Mouse (Mus musculus): ENCODE results near the gene Trhr2. TPM values are rescaled to one million over a fixed set of nuclear protein-coding genes. Genes with fewer than 3 reads are reported as not detected.
A peak's percentile ranks its signal among the peaks of the same experiment; 100 is the strongest.

Gene Trhr2
- polyA plus RNA-seq, 1 experiment = 1.8 TPM

DNA sequence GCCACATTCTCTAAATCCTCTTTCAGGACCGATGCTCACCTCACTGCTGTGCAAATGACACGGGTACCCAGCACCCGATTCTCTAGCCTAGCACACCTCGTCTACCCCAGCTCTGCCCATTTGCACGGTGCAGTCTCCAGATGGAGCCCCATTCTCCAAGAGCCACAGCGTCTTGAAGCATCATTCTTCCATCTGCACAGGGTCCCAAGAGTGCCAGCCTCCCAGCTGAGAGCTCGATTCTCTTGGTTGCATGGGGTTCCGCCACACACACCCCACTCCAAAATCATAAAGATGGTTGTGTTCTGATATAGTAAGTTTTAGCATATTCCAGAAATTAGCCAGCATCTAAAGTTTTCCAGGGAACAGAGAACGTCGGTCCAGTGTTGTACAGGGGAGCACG lies 17.2 kb downstream of the Trhr2 start:
- Histone ChIP-seq H3K4me1 (ENCODE audit: control insufficient read depth, insufficient read depth, low read length) (peaks cover 15% of the 10 kb centered on the region), H3K27ac (ENCODE audit: insufficient read depth, low read length) (no peak overlapping the region), H3K4me3 (replicated peaks; ENCODE audit: insufficient read depth, low read depth, low read length) (peak overlapping the region; percentile 60), H3K27me3 (ENCODE audit: control insufficient read depth, insufficient read depth, low read length) (no peaks in the 10 kb centered on the region)
- TF ChIP-seq POLR2A (IDR thresholded peaks at IDR 0.05; ENCODE audit: borderline replicate concordance, insufficient read depth, low read length) (no peak), CTCF (IDR thresholded peaks at IDR 0.05; ENCODE audit: borderline replicate concordance, insufficient read depth, low read depth, low read length) (no peak)
- WGBS = 2% methylated on average over 11 of the region's 11 CpGs
- DNase-seq = peak; percentile 28 to 38

DNA sequence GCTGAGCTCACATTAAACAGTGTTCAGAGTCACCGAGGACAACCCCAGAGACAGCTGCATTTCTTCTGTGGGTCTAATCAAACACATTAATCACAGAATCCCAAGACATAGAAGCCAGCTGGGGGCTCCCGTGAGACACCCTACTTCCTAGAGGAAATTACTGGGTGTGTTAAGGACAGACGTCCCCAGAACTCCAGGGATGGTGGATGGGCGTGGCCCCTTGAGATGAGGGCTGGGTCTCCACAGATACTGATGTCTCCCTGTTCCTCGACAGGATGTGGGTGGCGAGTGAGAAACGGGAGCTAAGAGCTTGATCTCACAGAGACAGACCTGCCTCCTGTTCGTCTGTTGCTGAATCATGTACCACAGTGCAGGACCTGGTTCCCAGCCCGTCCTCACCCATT lies 17.7 kb downstream of the Trhr2 start:
- Histone ChIP-seq H3K27me3 (ENCODE audit: control insufficient read depth, insufficient read depth, low read length) (no peaks in the 10 kb centered on the region), H3K4me1 (ENCODE audit: control insufficient read depth, insufficient read depth, low read length) (peaks cover 10% of the 10 kb centered on the region), H3K4me3 (replicated peaks; ENCODE audit: insufficient read depth, low read depth, low read length) (peak overlapping the region; percentile 60), H3K27ac (ENCODE audit: insufficient read depth, low read length) (no peak overlapping the region)
- TF ChIP-seq CTCF (IDR thresholded peaks at IDR 0.05; ENCODE audit: borderline replicate concordance, insufficient read depth, low read depth, low read length) (no peak), POLR2A (IDR thresholded peaks at IDR 0.05; ENCODE audit: borderline replicate concordance, insufficient read depth, low read length) (no peak)
- DNase-seq = no peak
- 11% methylated on average over 9 of the region's 9 CpGs for WGBS

DNA sequence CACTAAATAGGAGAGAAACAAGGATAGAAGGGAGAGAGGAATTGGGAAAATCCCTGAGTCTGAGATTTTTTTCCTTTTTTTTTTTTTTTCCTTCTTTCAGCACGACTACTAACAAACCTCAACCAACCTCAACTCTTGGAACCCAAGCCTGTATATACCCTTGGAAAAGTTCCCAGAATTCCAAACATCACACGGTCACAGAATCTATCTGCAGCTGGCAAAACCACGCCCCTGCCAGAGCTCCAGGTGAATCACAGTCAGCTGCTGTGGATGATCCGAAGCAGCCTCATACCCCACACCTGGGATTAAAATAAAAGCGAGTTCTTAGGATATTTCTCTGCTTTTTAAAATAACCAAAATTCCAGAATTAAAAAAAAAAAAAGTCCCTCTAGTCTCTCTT lies 18.2 kb downstream of the Trhr2 start:
- H3K4me1 ChIP-seq (ENCODE audit: control insufficient read depth, insufficient read depth, low read length) = peaks cover 7% of the 10 kb centered on the region
- WGBS = 60% methylated on average over 5 of the region's 5 CpGs
- TF ChIP-seq CTCF (IDR thresholded peaks at IDR 0.05; ENCODE audit: borderline replicate concordance, insufficient read depth, low read depth, low read length) = no peak
- TF ChIP-seq POLR2A (IDR thresholded peaks at IDR 0.05; ENCODE audit: borderline replicate concordance, insufficient read depth, low read length) = no peak
- no peak overlapping the region for H3K4me3 ChIP-seq (replicated peaks; ENCODE audit: insufficient read depth, low read depth, low read length)
- no peak overlapping the region for H3K27ac ChIP-seq (ENCODE audit: insufficient read depth, low read length)
- H3K27me3 ChIP-seq (ENCODE audit: control insufficient read depth, insufficient read depth, low read length) = no peaks in the 10 kb centered on the region
- no peak for DNase-seq

DNA sequence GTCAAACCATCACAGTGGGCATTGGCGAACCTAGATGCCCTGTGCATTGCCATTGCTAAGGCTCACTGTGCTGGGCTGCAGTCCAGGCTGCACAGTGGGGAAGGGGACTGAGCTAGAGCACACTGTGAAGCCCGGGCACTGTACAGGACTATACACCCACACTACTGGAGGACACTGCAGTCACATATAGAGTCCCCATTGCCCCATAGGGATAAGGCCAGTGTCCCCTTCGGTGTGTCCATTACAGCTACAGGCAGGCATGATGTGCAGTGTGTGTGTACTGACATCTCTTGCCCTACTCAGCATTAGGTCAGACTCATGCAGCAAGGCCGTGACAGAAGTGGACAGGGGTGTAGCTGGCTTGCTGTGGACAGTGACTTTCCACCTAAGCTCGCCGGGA lies 18.8 kb downstream of the Trhr2 start:
- Histone ChIP-seq H3K4me3 (replicated peaks; ENCODE audit: insufficient read depth, low read depth, low read length) (no peak overlapping the region), H3K27me3 (ENCODE audit: control insufficient read depth, insufficient read depth, low read length) (no peaks in the 10 kb centered on the region; the same call in 1 of the 2 replicates), H3K4me1 (ENCODE audit: control insufficient read depth, insufficient read depth, low read length) (peaks cover 7% of the 10 kb centered on the region), H3K27ac (ENCODE audit: insufficient read depth, low read length) (no peak overlapping the region)
- DNase-seq = no peak
- 79% methylated on average over 6 of the region's 6 CpGs for WGBS
- TF ChIP-seq POLR2A (IDR thresholded peaks at IDR 0.05; ENCODE audit: borderline replicate concordance, insufficient read depth, low read length) (no peak), CTCF (IDR thresholded peaks at IDR 0.05; ENCODE audit: borderline replicate concordance, insufficient read depth, low read depth, low read length) (no peak)

DNA sequence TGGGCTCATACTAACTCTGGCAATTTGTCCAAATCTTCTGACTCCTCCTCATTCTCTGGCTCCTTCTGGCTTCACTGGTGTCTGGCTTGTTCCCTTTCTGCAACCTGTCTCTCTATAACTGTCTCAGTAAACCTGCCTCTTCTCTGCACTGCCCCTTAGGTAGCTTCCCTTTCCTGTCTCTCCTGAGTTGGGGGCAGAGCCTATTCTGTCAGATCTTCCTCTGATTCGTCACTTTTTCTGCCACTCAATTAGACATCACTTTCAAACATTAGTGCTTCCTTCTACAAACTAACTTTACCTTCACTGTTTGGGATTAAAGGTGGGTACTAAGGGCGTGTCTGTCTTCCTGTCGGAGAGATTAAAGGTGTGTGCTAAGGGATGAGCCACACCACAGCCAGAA lies 19.8 kb downstream of the Trhr2 start:
- Histone ChIP-seq H3K27ac (ENCODE audit: insufficient read depth, low read length) (no peak overlapping the region), H3K4me1 (ENCODE audit: control insufficient read depth, insufficient read depth, low read length) (peaks cover 7% of the 10 kb centered on the region), H3K27me3 (ENCODE audit: control insufficient read depth, insufficient read depth, low read length) (no peaks in the 10 kb centered on the region; the same call in 1 of the 2 replicates), H3K4me3 (replicated peaks; ENCODE audit: insufficient read depth, low read depth, low read length) (no peak overlapping the region)
- no peak for DNase-seq
- TF ChIP-seq POLR2A (IDR thresholded peaks at IDR 0.05; ENCODE audit: borderline replicate concordance, insufficient read depth, low read length) (no peak), CTCF (IDR thresholded peaks at IDR 0.05; ENCODE audit: borderline replicate concordance, insufficient read depth, low read depth, low read length) (no peak)
- 91% methylated on average over 3 of the region's 3 CpGs for WGBS

DNA sequence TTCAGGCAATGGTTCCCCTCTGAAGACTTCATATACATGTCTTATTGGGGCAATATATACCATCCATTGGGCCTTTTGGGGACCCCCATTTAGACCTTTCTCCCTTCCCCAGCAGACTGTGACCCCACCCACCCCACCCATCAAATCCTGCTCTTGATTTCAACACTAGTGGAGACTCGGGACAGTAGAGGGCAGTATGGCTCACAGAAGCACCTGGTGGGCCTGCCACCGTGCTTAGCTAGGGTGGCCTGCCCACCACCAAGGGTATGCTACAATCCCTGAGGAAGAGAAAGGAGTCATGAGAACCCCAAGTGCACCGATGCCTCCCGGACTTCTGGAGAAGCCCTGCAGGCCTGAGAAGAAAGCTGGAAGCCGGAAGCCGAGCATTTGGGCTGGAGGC lies 21.7 kb downstream of the Trhr2 start:
- H3K4me3 ChIP-seq (replicated peaks; ENCODE audit: insufficient read depth, low read depth, low read length) = no peak overlapping the region
- no peaks in the 10 kb centered on the region for H3K4me1 ChIP-seq (ENCODE audit: control insufficient read depth, insufficient read depth, low read length)
- no peak for TF ChIP-seq POLR2A (IDR thresholded peaks at IDR 0.05; ENCODE audit: borderline replicate concordance, insufficient read depth, low read length)
- TF ChIP-seq CTCF (IDR thresholded peaks at IDR 0.05; ENCODE audit: borderline replicate concordance, insufficient read depth, low read depth, low read length) = peak; percentile 9; the same call in 1 of the 2 replicates
- DNase-seq = no peak
- no peak overlapping the region for H3K27ac ChIP-seq (ENCODE audit: insufficient read depth, low read length)
- 68% methylated on average over 6 of the region's 6 CpGs for WGBS
- no peaks in the 10 kb centered on the region; the same call in 1 of the 2 replicates for H3K27me3 ChIP-seq (ENCODE audit: control insufficient read depth, insufficient read depth, low read length)

DNA sequence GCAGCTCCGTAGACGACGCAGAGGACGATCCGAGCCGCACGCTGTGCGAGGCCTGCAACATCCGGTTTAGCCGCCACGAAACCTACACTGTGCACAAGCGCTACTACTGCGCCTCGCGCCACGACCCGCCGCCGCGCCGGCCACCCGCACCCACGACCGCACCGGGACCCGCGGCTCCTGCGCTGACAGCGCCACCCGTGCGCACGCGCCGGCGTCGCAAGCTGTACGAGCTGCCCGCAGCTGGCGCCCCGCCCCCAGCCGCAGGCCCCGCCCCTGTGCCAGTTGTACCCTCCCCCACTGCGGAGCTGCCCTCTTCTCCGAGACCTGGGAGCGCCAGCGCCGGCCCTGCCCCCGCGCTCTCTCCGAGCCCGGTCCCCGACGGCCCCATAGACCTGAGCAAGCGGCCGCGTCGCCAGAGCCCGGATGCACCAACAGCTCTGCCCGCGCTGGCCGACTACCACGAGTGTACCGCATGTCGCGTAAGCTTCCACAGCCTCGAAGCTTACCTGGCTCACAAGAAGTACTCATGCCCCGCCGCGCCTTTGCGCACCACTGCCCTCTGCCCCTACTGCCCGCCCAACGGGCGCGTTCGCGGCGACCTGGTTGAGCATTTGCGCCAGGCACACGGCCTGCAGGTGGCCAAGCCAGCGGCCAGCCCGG lies 24.2 kb downstream of the Trhr2 start:
- peak; percentile 45 to 50 for DNase-seq
- Histone ChIP-seq H3K27ac (ENCODE audit: insufficient read depth, low read length) (no peak overlapping the region), H3K27me3 (ENCODE audit: control insufficient read depth, insufficient read depth, low read length) (no peaks in the 10 kb centered on the region; the same call in 1 of the 2 replicates), H3K4me3 (replicated peaks; ENCODE audit: insufficient read depth, low read depth, low read length) (peak overlapping the region; percentile 24), H3K4me1 (ENCODE audit: control insufficient read depth, insufficient read depth, low read length) (no peaks in the 10 kb centered on the region)
- TF ChIP-seq POLR2A (IDR thresholded peaks at IDR 0.05; ENCODE audit: borderline replicate concordance, insufficient read depth, low read length) (no peak), CTCF (IDR thresholded peaks at IDR 0.05; ENCODE audit: borderline replicate concordance, insufficient read depth, low read depth, low read length) (no peak)
- 28% methylated on average over 81 of the region's 81 CpGs for WGBS

DNA sequence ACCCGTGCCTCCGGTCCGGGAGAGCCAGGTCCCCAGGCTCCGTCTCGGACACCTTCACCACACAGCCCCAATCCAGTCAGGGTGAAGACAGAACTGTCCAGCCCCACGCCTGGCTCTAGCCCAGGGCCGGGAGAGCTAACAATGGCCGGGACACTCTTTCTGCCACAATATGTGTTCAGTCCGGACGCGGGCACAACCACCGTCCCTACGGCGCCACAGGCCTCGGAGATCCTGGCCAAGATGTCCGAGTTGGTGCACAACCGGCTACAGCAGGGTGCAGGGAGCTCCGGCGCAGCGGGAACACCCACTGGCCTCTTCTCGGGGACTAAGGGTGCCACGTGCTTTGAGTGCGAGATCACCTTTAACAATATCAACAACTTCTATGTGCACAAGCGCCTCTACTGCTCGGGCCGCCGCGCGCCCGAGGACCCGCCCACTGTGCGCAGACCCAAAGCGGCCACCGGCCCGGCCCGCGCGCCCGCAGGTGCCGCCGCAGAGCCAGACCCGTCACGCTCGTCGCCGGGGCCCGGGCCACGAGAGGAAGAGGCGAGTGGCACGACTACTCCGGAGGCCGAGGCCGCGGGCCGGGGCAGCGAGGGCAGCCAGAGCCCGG lies 24.8 kb downstream of the Trhr2 start:
- Histone ChIP-seq H3K27me3 (ENCODE audit: control insufficient read depth, insufficient read depth, low read length) (no peaks in the 10 kb centered on the region; the same call in 1 of the 2 replicates), H3K4me1 (ENCODE audit: control insufficient read depth, insufficient read depth, low read length) (no peaks in the 10 kb centered on the region), H3K27ac (ENCODE audit: insufficient read depth, low read length) (no peak overlapping the region), H3K4me3 (replicated peaks; ENCODE audit: insufficient read depth, low read depth, low read length) (peak overlapping the region; percentile 24)
- DNase-seq = peak; percentile 23 to 42
- TF ChIP-seq CTCF (IDR thresholded peaks at IDR 0.05; ENCODE audit: borderline replicate concordance, insufficient read depth, low read depth, low read length) (no peak), POLR2A (IDR thresholded peaks at IDR 0.05; ENCODE audit: borderline replicate concordance, insufficient read depth, low read length) (no peak)
- 51% methylated on average over 57 of the region's 57 CpGs for WGBS

All from cerebellum, adult 2 months (tissue).